Mouse (Mus musculus) spleen, adult 18-20 months (tissue): ENCODE data around the gene Ccng1.
"Not testable (repeated sequence)": the region's sequence is repeated elsewhere in the genome, so short reads cannot be mapped to it uniquely, and the experiment has no call there.

Source experiments
- DNase-seq, 2 experiments: peaks; one replicate each; pipeline ENCODE4 v3.0.0; 2022; ENCODE audit warnings: mixed read lengths in 2 of 2

Gene Ccng1

GRCm38 (mm10) chr11:40715524-40715923, 39.6 kb downstream of the Ccng1 start:
- DNase-seq, result no peak

GRCm38 (mm10) chr11:40713858-40714257, 41.3 kb downstream of the Ccng1 start:
- no peak for DNase-seq

- DNase-seq, result not testable (repeated sequence)
Observed at GRCm38 (mm10) chr11:40709899-40710298, 45.2 kb downstream of the Ccng1 start.
